In genomic region chr4:70328033-70328432, GRCm38 (mm10) we compare ENCODE assay signal across 18 mouse cellular contexts.
"Had no signal": no experiment of that assay in that cellular context is flagged by ENCODE, and none has a peak within 500 bp of the region (broad histone marks: within the 10 kb centered on the region; RNA-seq: fewer than 3 reads in every experiment).

No protein-coding gene starts in this region.

- H3K9me3 ChIP-seq: midbrain, embryonic 12.5 days; neural tube, embryonic 13.5 days; neural tube, embryonic 15.5 days had no signal

- ATAC-seq: midbrain, embryonic 16.5 days had no signal

- H3K4me2 ChIP-seq: lung, embryonic 14.5 days; midbrain, embryonic 12.5 days; neural tube, embryonic 13.5 days; neural tube, embryonic 15.5 days had no signal

- H3K4me3 ChIP-seq: midbrain, embryonic 12.5 days; myocyte; neural tube, embryonic 13.5 days; neural tube, embryonic 15.5 days had no signal

- DNase-seq: lung, adult 18-20 months; lung, embryonic 14.5 days; lung, postnatal 10 days; lung, postnatal 4 days; midbrain, embryonic 14.5 days; retina, postnatal 1 day; right cerebral cortex, adult 18-20 months; right cerebral cortex, postnatal 25 days; right cerebral cortex, postnatal 4 days; spleen, adult 18-20 months; thymus, adult 18-20 months; thymus, postnatal 14 days; thymus, postnatal 36 days had no signal

- H3K36me3 ChIP-seq: midbrain, embryonic 12.5 days; neural tube, embryonic 13.5 days had no signal

- H3K27ac ChIP-seq: midbrain, embryonic 12.5 days; neural tube, embryonic 13.5 days; neural tube, embryonic 15.5 days had no signal

- H3K27me3 ChIP-seq: midbrain, embryonic 12.5 days; neural tube, embryonic 13.5 days; neural tube, embryonic 15.5 days had no signal

- H3K9ac ChIP-seq: lung, embryonic 14.5 days; midbrain, embryonic 12.5 days; neural tube, embryonic 13.5 days; neural tube, embryonic 15.5 days had no signal

- H3K4me1 ChIP-seq: midbrain, embryonic 12.5 days; neural tube, embryonic 15.5 days had no signal
